Mouse (Mus musculus) stomach, embryonic 15.5 days (tissue): ENCODE results near the gene Sez6l2. TPM values are rescaled to one million over a fixed set of nuclear protein-coding genes. Genes with fewer than 3 reads are reported as not detected.

Experiments
- ATAC-seq: fragments of 200-750 bp; cut with Nextera tagmentation; 2 replicates; pipeline ENCODE4 v1.8.0; 2017; ENCODE audit warnings: low read depth, moderate number of reproducible peaks, moderate TSS enrichment; ENCODE audit not compliant: insufficient read depth, low FRiP score
- H3K27ac ChIP-seq: fragments of 300-500 bp; sonication (generic); 2 replicates; pipeline ENCODE4 v1.5.1; 2015; ENCODE audit warnings: mild to moderate bottlenecking, inconsistent platforms
- H3K27me3 ChIP-seq: fragments of 300-500 bp; sonication (generic); replicated peaks from 2 replicates; pipeline ENCODE4 v1.6.1; 2015; ENCODE audit warnings: inconsistent platforms
- H3K36me3 ChIP-seq: fragments of 300-500 bp; sonication (generic); 2 replicates; pipeline ENCODE4 v1.6.1; 2015; ENCODE audit warnings: inconsistent platforms
- H3K4me1 ChIP-seq: fragments of 300-500 bp; sonication (generic); 2 replicates; pipeline ENCODE4 v1.6.1; 2015; ENCODE audit warnings: inconsistent platforms
- H3K4me2 ChIP-seq: fragments of 300-500 bp; sonication (generic); 2 replicates; pipeline ENCODE4 v1.6.1; 2015; ENCODE audit warnings: mild to moderate bottlenecking, inconsistent platforms
- H3K4me3 ChIP-seq: fragments of 300-500 bp; sonication (generic); replicated peaks from 2 replicates; pipeline ENCODE4 v1.5.1; 2015; ENCODE audit warnings: inconsistent platforms
- H3K9ac ChIP-seq: fragments of 300-500 bp; sonication (generic); 2 replicates; pipeline ENCODE4 v1.6.1; 2015; ENCODE audit warnings: inconsistent platforms
- H3K9me3 ChIP-seq: fragments of 300-500 bp; sonication (generic); 2 replicates; pipeline ENCODE4 v1.6.1; 2016; ENCODE audit warnings: inconsistent platforms
- WGBS: fragments of 180-500 bp; shearing (Covaris S2); methylation state at CpG from one replicate; pipeline ENCODE4 v1.1.7; 2015; 5-methylcytosine and 5-hydroxymethylcytosine counted together
- polyA plus RNA-seq: library from polyadenylated mRNA; unstranded; fragments of >200 nt; fragmentation: Nextera tagmentation; extraction: Ambion mirVana; gene quantifications from 2 replicates; pipeline ENCODE4 v1.2.1, GENCODE M21; 2015

The Sez6l2 gene
- polyA plus RNA-seq, 1 experiment from 2014 or later = 1.5 TPM

DNA sequence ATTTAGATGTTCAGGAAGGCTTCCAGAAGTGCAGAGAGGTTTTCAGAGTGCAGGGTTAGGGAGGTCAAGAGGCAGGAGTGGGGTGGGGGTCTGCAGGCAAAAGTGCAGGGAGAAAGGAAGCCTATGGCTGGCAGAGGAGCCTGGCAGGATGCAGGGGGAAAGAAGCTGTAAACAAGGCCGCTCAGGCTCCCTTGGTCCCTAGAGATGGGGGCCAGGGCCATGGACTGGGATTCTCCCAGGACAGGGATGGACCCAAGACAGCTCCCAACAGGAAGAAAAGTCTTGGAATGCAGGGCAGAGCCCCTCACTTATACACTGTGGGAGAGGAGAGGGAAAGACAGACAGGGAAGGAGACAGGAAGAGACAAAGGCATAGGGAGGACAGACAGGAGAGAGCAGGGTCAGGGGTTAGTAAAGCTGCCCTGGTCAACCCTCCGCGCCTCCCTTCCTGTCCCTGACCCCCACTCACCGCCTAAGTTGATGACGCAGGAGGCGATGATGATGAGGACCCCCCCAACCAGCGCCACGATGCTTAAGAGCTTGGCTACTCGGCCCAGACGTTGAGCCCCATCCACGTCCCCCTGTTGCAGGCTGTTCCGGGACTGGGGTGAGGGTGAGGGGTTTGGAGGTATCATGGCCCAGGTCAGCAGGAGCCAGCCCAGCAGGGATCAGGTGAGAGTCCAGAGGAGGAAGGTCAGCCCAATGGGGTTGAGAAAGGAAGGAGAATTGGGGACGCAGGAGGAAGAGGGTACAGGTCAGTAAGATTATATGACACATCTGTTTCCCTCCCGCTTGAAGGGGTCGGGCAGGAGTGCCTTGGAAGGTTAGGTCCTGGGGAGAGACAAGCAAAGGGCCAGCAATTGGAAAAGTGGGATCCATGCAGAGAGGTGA lies 68.3 kb downstream of the Sez6l2 start:
- H3K27me3 ChIP-seq = no peaks in the 10 kb centered on the region
- peaks cover 73% of the 10 kb centered on the region for H3K4me1 ChIP-seq
- no peaks in the 10 kb centered on the region for H3K9me3 ChIP-seq
- no peak for ATAC-seq
- H3K9ac ChIP-seq = no peak overlapping the region
- peak overlapping the region; percentile 86 for H3K4me2 ChIP-seq
- WGBS = 74% methylated on average over 15 of the region's 15 CpGs
- no peak overlapping the region for H3K4me3 ChIP-seq
- peaks cover 18% of the 10 kb centered on the region for H3K36me3 ChIP-seq
- H3K27ac ChIP-seq = peak overlapping the region; percentile 31

DNA sequence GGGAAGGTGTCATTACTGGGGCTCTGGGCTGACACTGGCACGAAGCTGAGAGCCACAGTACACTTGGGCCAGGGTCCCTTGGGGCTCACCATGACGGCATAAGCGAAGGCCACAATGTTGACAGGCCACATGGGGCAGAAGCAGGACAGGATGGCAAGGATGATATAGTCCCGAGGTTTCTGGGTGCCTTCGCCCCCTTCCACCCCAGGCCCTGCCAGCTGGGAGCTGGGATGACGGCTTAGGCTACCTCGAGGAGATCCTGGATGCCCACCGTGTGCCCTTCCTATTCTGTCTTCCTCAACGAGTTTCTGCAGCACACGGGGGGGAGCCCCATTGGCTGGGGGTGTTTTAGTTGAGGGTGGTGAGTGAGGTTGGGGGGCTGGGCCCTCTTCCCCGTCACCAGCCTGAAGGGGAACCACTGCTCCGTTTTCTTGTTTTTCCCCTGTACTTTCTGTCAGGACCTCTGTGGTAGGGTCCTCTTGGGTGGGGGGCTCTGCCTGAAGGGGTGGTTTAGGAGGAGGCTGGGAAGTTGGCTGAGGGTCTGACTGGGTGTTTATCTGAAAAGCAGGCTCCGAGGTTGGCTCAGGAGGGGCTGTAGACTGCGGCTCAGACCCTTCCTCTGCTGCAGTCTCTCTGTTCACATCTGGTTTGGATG lies 69.1 kb downstream of the Sez6l2 start:
- Histone ChIP-seq H3K9me3 (no peaks in the 10 kb centered on the region), H3K36me3 (peaks cover 21% of the 10 kb centered on the region), H3K27me3 (no peaks in the 10 kb centered on the region), H3K27ac (peak overlapping the region; percentile 86; the same call in 1 of the 2 replicates), H3K4me2 (peak overlapping the region; percentile 85), H3K4me1 (peaks cover 75% of the 10 kb centered on the region), H3K9ac (no peak overlapping the region; the same call in 1 of the 2 replicates), H3K4me3 (peak overlapping the region; percentile 54)
- 70% methylated on average over 14 of the region's 14 CpGs for WGBS
- ATAC-seq = no peak

GRCm38 (mm10) chr7:127020031-127020430 lies 69.7 kb downstream of the Sez6l2 start:
- H3K9me3 ChIP-seq = no peaks in the 10 kb centered on the region
- no peak for ATAC-seq
- peak overlapping the region; percentile 54 for H3K4me3 ChIP-seq
- H3K36me3 ChIP-seq = peaks cover 21% of the 10 kb centered on the region
- 48% methylated on average over 3 of the region's 3 CpGs for WGBS
- peak overlapping the region; percentile 86; the same call in 1 of the 2 replicates for H3K27ac ChIP-seq
- H3K4me2 ChIP-seq = peak overlapping the region; percentile 85
- peaks cover 76% of the 10 kb centered on the region for H3K4me1 ChIP-seq
- H3K9ac ChIP-seq = no peak overlapping the region; the same call in 1 of the 2 replicates
- no peaks in the 10 kb centered on the region for H3K27me3 ChIP-seq

Other genes starting within 250 kb of the Sez6l2 start
- gene Coro1a, start 242.8 kb upstream of the Sez6l2 start, polyA plus RNA-seq = 50.1 and 51.9 TPM in 2 replicates
- gene Mapk3, start 191.0 kb upstream of the Sez6l2 start, polyA plus RNA-seq = 99.9 TPM in 2 replicates
- 3.1 and 3.3 TPM in 2 replicates for gene Gdpd3, start 184.2 kb upstream of the Sez6l2 start, polyA plus RNA-seq
- 81.9 and 93.0 TPM in 2 replicates for gene Ypel3, start 173.6 kb upstream of the Sez6l2 start, polyA plus RNA-seq
- 0.46 and 0.66 TPM in 2 replicates for gene Tbx6, start 169.1 kb upstream of the Sez6l2 start, polyA plus RNA-seq
- gene Ppp4c, start 158.1 kb upstream of the Sez6l2 start, polyA plus RNA-seq = 237 and 240 TPM in 2 replicates
- 0.73 and 0.74 TPM in 2 replicates for gene Fam57b, start 152.9 kb upstream of the Sez6l2 start, polyA plus RNA-seq
- not detected in 2 replicates for gene 4930451I11Rik, start 118.9 kb upstream of the Sez6l2 start, polyA plus RNA-seq
- gene Doc2a, start 103.1 kb upstream of the Sez6l2 start, polyA plus RNA-seq = 0.62 and 0.74 TPM in 2 replicates
- gene Hirip3, start 88.6 kb upstream of the Sez6l2 start, polyA plus RNA-seq = 28.5 and 28.8 TPM in 2 replicates
- gene Ino80e, start 88.2 kb upstream of the Sez6l2 start, polyA plus RNA-seq = 60.1 and 68.3 TPM in 2 replicates
- 38.3 and 40.1 TPM in 2 replicates for gene Taok2, start 65.9 kb upstream of the Sez6l2 start, polyA plus RNA-seq
- gene Tmem219, start 27.6 kb upstream of the Sez6l2 start, polyA plus RNA-seq = 32.0 and 33.4 TPM in 2 replicates
- 15.0 and 15.1 TPM in 2 replicates for gene Kctd13, start 21.7 kb upstream of the Sez6l2 start, polyA plus RNA-seq
- 0.37 and 0.44 TPM in 2 replicates for gene Asphd1, start 981 bp upstream of the Sez6l2 start, polyA plus RNA-seq
- gene Cdipt, start 25.4 kb downstream of the Sez6l2 start, polyA plus RNA-seq = 113 and 119 TPM in 2 replicates
- gene Cdiptos, start 25.5 kb downstream of the Sez6l2 start, polyA plus RNA-seq = 2.1 and 2.4 TPM in 2 replicates
- gene Mvp, start 64.1 kb downstream of the Sez6l2 start, polyA plus RNA-seq = 27.2 and 29.1 TPM in 2 replicates
- 1.0 TPM in 1 of 2 replicates, not detected in the other for gene Pagr1b, start 65.9 kb downstream of the Sez6l2 start, polyA plus RNA-seq
- 33.1 and 62.5 TPM in 2 replicates for gene Pagr1a, start 66.8 kb downstream of the Sez6l2 start, polyA plus RNA-seq
- 25.0 and 63.8 TPM in 2 replicates for gene Gm42742, start 70.5 kb downstream of the Sez6l2 start, polyA plus RNA-seq
- gene Prrt2, start 70.6 kb downstream of the Sez6l2 start, polyA plus RNA-seq = 5.9 and 8.1 TPM in 2 replicates
- 67.7 and 69.7 TPM in 2 replicates for gene Maz, start 76.5 kb downstream of the Sez6l2 start, polyA plus RNA-seq
- 93.5 and 101 TPM in 2 replicates for gene Kif22, start 91.9 kb downstream of the Sez6l2 start, polyA plus RNA-seq
- 14.5 and 34.1 TPM in 2 replicates for gene Zg16, start 136.8 kb downstream of the Sez6l2 start, polyA plus RNA-seq
- gene AI467606, start 140.8 kb downstream of the Sez6l2 start, polyA plus RNA-seq = 4.7 and 5.0 TPM in 2 replicates
- gene Qprt, start 171.7 kb downstream of the Sez6l2 start, polyA plus RNA-seq = 6.1 and 7.4 TPM in 2 replicates
- 0.64 and 1.0 TPM in 2 replicates for gene Spn, start 187.3 kb downstream of the Sez6l2 start, polyA plus RNA-seq
- 44.1 and 46.6 TPM in 2 replicates for gene Cd2bp2, start 245.5 kb downstream of the Sez6l2 start, polyA plus RNA-seq